Mouse (Mus musculus) testis, adult 2 months (tissue): ENCODE results near the gene Rps10. TPM values are rescaled to one million over a fixed set of nuclear protein-coding genes. Genes with fewer than 3 reads are reported as not detected.

Experiments used
- H3K27ac ChIP-seq: fragments of 200-500 bp; 2 replicates; pipeline ENCODE4 v1.5.1; 2012; ENCODE audit warnings: low read depth, low read length; ENCODE audit not compliant: control insufficient read depth, insufficient read depth
- H3K27me3 ChIP-seq: fragments of 200-500 bp; 2 replicates; pipeline ENCODE4 v1.6.1; 2012; ENCODE audit warnings: mild to moderate bottlenecking, low read length, moderate library complexity; ENCODE audit not compliant: control insufficient read depth, insufficient read depth
- H3K36me3 ChIP-seq: fragments of 200-500 bp; 2 replicates; pipeline ENCODE4 v1.6.1; 2012; ENCODE audit warnings: mild to moderate bottlenecking, low read length; ENCODE audit not compliant: control insufficient read depth, insufficient read depth
- H3K4me1 ChIP-seq: fragments of 200-500 bp; 2 replicates; pipeline ENCODE4 v1.6.1; 2012; ENCODE audit warnings: low read length; ENCODE audit not compliant: control insufficient read depth, insufficient read depth
- H3K4me3 ChIP-seq: fragments of 200-500 bp; 2 replicates; pipeline ENCODE4 v1.5.1; 2012; ENCODE audit warnings: low read depth, mild to moderate bottlenecking, low read length, moderate library complexity, mixed read lengths; ENCODE audit not compliant: control insufficient read depth
- CTCF ChIP-seq: fragments of 200-500 bp; IDR thresholded peaks from 2 replicates; pipeline ENCODE4 v1.5.1; 2012; ENCODE audit warnings: low read depth, mild to moderate bottlenecking, inconsistent platforms, low read length, moderate library complexity; ENCODE audit not compliant: control insufficient read depth, insufficient read depth, insufficient replicate concordance
- POLR2A ChIP-seq: fragments of 200-500 bp; IDR thresholded peaks from 2 replicates; pipeline ENCODE4 v1.6.1; 2012; ENCODE audit warnings: low read depth, mild to moderate bottlenecking, inconsistent platforms, low read length, moderate library complexity; ENCODE audit not compliant: control insufficient read depth
- polyA plus RNA-seq: library from polyadenylated mRNA; depleted of rRNA; stranded (reverse); fragments of >200 nt; gene quantifications from 2 replicates; pipeline ENCODE4 v1.2.3, GENCODE M21; 2012; rRNA removed

Gene Rps10
- polyA plus RNA-seq, 1 experiment, result 262 TPM

DNA sequence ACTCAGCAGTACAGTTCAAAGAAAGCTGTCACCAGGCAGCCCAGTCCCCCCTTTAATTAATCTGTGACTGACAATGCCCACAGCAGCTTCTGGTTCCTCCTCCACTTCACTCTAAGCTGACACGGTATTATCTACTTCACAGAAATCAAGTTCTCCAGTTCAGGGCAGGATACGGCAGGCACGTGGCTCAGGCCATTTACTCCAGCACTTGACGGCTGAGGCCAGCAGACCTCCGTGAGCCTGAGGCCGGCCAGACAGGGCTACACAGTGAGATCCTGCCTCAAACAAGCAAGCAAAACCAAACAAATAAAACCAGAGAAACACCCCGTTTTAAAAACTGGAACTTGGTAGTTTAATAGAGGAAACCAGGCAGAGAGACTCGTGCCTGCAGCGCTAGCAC, 49.8 kb downstream of the Rps10 start:
- no peak overlapping the region for H3K4me3 ChIP-seq
- H3K36me3 ChIP-seq, result no peaks in the 10 kb centered on the region; the same call in 1 of the 2 replicates
- H3K27ac ChIP-seq, result no peak overlapping the region
- peaks cover 4% of the 10 kb centered on the region for H3K4me1 ChIP-seq
- TF ChIP-seq CTCF, result no peak
- TF ChIP-seq POLR2A, result no peak
- H3K27me3 ChIP-seq, result no peaks in the 10 kb centered on the region

DNA sequence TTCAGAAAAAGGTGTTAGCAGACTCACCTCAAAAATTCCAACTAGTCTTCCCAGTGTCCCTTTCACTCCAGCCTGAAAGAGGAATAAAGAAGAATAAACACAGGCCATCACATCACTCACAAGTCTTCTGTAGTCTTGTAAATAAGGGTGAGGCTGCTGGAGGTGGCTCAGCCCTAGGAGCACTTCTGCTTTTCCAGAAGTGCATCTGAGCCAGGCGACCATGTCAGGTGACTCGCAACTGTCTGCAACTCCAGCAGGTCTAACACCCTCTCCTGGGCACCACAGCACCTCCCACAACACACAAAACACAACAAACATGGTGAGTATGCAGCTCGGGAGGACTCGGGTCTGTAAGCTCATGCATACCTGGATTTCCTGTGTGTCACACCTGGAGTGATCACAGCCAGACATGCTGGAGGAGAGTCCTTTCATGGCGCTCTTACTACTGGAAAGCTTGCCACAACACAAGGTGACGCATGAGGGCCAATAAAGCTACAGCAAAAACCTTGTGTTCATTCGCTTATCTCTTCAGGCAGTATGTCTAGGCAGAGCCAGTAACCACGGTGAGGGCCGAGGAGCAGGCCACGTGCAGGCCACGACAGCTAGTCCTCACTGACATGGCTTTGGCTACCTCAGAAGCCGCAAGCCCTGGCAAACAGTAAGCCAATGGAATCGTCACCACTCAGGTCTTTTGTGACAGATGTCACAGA, 53.1 kb downstream of the Rps10 start:
- TF ChIP-seq CTCF, result no peak
- Histone ChIP-seq H3K27ac (no peak overlapping the region), H3K4me3 (no peak overlapping the region), H3K4me1 (peaks cover 4% of the 10 kb centered on the region), H3K36me3 (no peaks in the 10 kb centered on the region; the same call in 1 of the 2 replicates), H3K27me3 (no peaks in the 10 kb centered on the region)

Other genes starting within 250 kb of the Rps10 start
- 0.70 and 0.81 TPM in 2 replicates for gene Grm4, start 115.3 kb downstream of the Rps10 start, polyA plus RNA-seq
- gene Hmga1, start 80.2 kb downstream of the Rps10 start, polyA plus RNA-seq, result 64.3 and 68.4 TPM in 2 replicates
- 20.7 and 24.5 TPM in 2 replicates for gene AI413582, start 70.9 kb downstream of the Rps10 start, polyA plus RNA-seq
- gene Nudt3, start 13.2 kb downstream of the Rps10 start, polyA plus RNA-seq, result 59.8 and 68.1 TPM in 2 replicates
- not detected in 2 replicates for gene RPS10-NUDT3, start 1.4 kb downstream of the Rps10 start, polyA plus RNA-seq
- 9.6 and 10.4 TPM in 2 replicates for gene Pacsin1, start 18.8 kb upstream of the Rps10 start, polyA plus RNA-seq
- 4.8 and 4.9 TPM in 2 replicates for gene Spdef, start 92.3 kb upstream of the Rps10 start, polyA plus RNA-seq
- 109 and 111 TPM in 2 replicates for gene D17Wsu92e, start 184.0 kb upstream of the Rps10 start, polyA plus RNA-seq
- gene Snrpc, start 201.5 kb upstream of the Rps10 start, polyA plus RNA-seq, result 173 and 198 TPM in 2 replicates
- gene Uhrf1bp1, start 219.8 kb upstream of the Rps10 start, polyA plus RNA-seq, result 16.7 and 17.0 TPM in 2 replicates